Mouse (Mus musculus) retina, embryonic 14.5 days (tissue): ENCODE data around the gene Tsc1.

ENCODE experiments used
- DNase-seq: peaks from one replicate; pipeline ENCODE4 v3.0.0-alpha.2; 2015; ENCODE audit warnings: low spot score

The Tsc1 gene

DNA sequence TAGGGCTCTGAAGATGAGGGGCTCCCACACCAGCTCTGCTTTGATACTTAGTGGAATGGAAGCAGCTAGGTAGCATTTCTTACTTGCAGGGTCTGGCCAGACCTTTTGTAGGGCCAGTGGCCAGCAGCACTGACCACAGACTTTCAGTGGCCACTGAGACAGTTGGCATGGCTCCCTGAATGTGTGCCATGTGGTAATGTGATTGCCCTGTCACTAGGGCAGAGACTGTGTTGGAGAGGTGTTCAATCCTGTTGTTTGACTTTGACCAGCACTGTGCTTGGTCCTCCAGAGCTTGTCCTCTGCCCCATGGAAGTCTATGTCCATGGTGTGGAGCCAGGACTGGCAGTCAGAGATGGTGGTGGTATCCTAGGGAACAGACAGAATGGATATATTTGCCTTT, 9.5 kb downstream of the Tsc1 start:
- DNase-seq, result no peak

DNA sequence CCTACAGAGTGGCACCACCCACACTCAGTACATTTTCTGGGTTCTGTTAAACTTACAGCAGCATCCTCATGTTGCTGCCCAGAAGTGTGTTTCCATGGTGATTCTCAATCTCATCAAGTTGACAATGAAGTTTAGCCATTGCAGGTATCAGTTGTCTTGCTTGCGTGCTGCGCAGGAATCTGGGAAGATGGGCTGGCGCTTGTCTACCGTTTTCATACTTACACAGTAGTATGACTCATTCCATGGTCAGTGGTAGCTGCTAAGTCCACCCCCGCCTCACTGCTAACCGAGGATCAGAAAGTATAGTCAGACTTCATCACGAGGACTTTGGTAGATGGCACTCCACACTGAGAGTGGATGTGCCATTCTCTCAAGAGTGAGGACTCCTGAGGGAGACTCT, 12.3 kb downstream of the Tsc1 start:
- no peak for DNase-seq

DNA sequence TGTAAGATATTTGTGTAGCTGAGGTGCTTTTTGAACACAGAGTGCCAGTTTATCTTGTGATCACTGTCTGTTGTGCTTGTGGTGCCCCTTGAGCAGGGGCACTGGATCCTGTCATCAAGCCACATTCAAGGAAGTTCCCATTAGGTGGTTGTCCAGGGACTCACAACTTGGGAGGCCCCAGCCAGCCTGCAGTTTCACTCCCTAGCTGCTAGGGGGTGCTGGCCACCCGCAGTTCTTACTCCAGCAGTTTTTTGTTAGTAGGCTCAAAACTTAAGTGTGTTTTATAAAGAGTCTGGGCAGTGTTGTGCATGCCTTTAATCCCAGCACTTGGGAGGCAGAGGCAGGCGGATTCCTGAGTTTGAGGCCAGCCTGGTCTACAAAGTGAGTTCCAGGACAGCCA, 13.3 kb downstream of the Tsc1 start:
- peak; percentile 51 for DNase-seq

DNA sequence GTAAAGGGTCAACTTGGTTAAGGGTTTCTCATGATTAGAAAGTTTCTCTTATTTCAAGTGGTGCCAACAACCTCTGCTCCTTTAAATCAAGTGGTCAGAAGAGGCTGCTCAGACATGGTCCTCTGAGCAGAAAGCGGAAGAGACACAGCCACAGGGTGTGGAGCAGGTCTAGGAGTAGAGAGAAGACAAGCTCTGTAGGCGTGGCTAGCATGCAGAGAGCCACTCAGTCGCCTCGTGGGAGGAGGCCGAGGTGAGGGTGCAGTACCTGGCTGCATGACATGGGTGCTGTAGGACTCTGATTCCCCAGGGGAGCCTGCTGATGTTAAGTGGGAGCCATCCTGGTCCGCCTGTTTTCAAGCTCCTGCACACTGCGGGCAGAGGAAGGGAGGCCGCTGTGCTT, 15.2 kb downstream of the Tsc1 start:
- DNase-seq, result no peak

DNA sequence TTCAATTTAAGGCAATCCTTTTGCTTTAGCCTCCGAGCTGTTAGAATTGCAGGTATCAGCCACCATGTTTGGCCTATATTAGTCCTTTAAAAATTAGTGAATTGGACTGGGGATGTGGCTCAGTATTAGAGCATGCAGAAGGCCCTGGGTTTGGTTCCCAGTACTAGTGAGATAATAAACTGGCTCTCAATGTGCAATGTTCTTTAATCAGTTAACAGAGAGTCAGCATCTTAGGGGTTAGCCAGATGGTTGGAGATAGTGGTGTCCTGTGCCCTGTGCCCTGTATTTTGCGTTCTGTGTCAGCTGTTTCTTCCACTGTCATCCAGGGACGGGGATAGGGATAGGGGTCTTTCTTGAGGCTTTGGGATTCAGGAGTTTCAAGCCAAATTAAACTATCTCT, 21.9 kb downstream of the Tsc1 start:
- no peak for DNase-seq

DNA sequence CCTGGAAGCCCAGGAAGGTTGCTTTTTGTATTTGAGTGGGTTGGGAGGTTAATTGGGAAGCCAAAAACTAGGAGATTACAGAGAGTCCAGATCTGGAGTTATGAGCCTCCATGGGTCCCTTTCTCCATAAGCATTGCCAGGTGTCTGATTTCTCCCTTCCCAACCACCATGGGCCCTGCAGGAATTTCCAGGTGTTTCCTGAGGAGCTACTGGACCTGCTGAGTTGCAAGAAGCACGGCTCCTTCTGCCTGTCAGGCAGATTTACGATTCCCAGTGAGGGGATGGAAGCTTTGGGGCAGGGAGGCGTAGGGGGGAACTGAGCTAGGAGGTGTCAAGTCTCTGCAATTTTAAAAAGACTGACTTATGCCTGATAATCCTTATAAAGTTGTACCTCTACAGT, 24.8 kb downstream of the Tsc1 start:
- DNase-seq, result no peak

DNA sequence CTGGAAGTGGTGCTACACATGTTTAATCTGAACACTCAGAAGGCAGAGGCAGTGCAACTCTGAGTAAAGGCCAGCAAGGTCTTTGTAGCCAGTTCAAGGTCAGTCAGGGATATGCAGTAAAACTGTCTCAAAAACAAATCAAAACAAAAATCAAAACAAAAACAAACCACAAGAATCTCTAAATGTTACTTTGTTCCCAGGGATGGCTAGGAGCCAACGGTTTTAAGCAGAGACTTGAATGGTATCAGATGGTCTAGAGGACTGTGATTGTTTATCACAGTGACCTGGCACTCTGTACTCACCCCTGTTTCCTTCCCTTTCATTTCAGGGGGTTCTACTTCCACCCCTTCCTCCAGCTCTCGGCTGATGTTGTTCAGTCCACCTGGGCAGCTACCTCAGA, 30.4 kb downstream of the Tsc1 start:
- DNase-seq, result no peak

DNA sequence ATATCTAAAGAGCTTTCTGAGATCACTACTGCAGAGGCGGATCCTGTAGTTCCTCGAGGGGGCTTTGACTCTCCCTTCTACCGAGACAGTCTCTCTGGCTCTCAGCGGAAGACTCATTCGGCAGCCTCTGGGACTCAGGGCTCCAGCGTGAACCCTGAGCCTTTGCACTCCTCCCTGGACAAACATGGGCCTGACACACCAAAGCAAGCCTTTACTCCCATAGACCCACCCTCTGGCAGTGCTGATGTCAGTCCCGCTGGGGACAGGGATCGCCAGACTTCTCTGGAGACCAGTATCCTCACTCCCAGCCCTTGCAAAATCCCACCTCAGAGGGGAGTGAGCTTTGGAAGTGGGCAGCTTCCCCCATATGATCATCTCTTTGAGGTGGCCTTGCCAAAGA, 35.0 kb downstream of the Tsc1 start:
- DNase-seq, result no peak

DNA sequence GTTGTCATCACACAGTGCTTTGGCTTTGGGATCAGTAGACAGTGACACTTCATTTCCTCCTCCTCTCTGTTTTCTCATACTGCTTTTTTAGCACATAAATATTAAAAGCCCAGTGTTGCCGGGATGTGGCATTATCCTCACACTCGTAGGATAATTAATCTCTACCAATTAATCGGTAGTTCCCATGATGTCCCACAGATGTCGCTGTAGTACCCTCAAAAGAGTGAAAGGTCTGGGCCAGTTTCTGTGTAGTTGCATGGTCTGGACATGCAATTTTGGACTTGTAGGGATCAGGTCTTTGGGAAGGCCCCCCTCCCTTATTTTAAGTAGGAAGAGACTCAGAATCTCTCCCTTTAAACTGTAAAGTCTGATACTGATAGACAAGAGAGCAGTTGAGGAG, 39.7 kb downstream of the Tsc1 start:
- DNase-seq, result peak; percentile 75

DNA sequence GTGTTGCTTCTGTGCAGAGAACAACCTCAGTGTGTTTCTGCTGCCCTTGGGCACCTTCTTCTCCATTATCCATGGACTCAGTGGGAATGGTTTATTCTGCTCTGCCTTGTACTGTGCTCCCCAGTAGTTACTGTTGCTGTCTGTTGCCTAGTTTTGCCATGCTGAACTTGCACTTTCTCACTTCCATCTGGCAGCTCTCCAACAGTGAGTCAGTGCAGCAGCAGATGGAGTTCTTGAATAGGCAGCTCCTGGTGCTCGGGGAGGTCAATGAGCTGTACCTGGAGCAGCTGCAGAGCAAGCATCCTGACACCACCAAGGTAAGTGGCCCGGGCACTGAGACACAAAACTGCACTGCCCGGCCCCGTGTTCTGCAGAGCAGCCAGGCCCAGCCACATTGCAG, 40.7 kb downstream of the Tsc1 start:
- DNase-seq, result no peak

DNA sequence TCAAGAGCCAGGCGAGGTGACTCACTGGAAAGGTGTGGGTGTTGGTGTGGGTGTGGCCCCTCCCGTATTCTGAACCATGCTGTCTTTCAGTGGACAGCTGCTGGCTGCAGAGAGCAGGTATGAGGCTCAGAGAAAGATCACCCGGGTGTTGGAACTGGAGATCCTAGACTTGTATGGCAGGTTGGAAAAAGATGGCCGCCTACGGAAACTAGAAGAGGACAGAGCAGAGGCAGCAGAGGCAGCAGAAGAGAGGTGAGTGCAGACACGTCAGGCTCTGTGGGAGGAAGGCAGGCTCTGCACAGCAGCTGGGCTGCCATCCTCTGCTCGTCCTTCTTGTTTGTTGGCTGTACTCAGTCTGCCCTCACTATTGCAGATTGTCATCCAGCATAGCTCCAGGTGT, 44.9 kb downstream of the Tsc1 start:
- DNase-seq, result no peak

DNA sequence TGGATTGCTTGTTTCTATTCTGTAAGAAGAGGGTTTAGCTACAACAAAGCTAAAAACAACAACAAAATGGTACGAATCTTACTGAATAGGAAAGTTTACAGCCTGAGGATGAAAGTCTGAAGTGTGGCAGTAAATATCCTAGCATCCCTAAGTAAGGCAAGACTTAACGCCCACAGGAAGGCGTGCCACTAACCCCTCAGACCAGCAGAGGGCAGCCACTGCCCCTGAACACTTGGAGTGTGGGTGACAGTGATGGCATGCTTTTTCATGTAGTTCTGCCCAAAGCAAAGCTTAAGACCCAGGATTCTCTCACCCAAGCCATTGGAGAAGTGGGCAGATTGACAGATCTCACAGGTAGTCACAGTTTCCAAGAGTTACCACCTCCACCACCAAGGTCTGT, 47.4 kb downstream of the Tsc1 start:
- DNase-seq, result peak; percentile 76

DNA sequence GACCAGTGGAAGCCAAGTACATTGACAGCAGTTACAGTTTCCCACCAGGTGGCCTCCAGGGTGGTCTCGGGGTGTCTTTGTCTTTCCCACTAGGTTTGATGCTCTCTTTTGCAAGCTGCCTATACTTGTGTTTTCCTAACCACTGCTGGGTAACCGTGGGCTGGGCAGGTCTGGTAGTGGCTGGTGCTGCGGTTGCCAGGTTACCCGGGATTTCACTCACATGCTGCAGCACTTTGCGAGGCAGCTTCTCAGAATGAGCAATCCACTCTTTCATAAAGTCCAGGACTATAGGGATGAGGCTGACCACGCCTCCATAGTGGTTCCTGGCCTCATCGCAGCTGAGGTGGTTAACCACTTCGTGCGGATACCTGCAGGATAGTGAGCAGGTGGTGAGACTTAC, 51.7 kb downstream of the Tsc1 start:
- DNase-seq, result no peak

DNA sequence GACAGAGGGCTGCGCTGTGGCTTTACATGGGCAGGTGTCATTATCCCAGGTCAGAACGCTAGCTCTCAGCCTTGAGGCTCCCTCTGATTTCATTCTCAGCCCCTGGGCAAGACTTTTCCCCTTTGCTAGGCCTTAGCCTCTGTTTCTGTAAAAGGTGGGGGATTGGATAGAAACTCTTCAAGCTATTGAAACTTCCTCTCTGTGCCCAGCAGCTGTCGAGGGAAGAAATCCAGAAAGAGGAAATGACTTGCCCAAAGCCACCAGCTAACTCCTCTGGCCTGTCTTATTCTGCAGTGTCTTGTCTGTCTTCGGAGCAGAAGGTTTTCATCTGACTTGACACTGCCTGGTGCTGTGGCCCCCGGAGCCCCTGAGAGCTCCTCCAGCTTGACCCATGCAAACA, 57.5 kb downstream of the Tsc1 start:
- DNase-seq, result no peak

DNA sequence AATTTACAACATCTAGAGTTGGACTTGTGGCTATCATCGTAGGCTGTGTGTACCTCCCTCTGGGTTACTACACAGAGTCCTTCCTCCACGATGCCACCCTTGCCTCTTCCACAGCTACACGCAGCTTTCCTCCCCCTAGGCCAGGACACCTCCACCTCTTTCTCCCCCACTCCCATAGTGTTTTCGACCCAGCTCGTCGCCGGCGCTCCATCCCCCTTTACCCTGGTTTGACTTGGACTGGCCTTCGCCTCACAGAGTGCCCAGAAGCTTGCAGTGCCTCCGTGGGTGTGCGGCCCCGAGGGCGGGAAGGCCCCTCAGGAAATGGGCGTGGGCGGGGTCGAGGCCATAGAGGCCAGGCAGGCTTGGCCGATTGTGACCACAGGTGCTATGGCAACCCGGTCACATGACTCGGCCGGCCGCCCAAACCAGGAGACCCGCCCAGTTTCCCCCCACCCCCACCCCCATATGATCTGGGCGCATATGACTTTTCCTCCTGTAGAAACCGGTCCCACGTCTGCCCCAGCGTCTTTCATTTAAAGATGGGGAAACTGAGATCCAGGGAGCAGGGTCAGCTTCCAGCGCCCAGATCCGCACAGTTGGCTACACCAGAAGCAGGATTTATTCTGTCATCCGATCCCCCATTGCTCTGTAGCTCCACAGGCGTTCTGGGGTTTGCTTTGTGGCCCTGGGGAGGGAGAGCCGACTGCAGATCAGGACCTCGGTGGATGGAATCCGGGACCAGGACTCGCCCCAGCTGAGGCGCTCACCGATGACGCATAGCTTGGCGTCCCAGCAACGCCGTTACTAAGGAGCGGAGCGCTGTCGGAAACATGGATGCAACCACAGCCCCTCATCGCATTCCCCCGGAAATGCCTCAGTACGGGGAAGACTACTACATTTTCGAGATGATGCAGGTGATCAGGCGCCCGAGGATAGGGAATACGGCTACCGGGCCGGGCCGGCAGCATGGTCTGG, 58.6 kb downstream of the Tsc1 start, which contains the start of the genes Spaca9 and Ak8:
Gene Spaca9 (minus strand): TSS at position 367 of the 975 bp plus-strand sequence.
Gene Ak8 (plus strand): TSS at position 804 of the 975 bp plus-strand sequence.
- peak; percentile 85 for DNase-seq

DNA sequence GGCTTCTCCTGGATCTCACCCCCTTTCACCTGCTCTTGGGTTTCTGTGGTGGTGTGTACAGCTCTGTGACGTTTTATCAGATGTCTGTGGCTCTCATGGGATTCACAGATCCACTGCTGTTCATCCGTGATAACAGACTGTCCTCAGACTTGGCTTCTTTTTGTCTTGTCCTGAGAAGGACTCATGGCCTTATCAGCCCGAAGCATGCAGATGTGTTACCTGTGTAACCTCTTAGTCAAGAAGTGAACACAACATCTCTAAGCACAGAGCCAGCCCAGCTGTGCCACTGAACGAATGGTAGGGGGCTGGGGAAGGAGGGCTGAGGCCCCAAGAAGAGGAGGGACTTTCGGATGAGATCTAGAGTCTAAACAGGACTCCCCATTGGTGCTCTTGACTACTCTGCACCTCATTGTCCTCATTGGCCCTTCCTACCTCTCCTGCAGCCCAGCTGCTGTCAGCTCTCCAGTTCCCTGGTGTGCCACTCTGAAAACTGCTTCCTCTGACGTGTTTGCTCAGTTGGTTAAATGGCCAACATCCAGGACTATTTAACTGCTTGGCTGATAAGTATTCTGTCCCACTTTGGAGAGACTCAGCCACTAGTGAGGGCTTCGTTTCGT, 60.7 kb downstream of the Tsc1 start:
- no peak for DNase-seq

DNA sequence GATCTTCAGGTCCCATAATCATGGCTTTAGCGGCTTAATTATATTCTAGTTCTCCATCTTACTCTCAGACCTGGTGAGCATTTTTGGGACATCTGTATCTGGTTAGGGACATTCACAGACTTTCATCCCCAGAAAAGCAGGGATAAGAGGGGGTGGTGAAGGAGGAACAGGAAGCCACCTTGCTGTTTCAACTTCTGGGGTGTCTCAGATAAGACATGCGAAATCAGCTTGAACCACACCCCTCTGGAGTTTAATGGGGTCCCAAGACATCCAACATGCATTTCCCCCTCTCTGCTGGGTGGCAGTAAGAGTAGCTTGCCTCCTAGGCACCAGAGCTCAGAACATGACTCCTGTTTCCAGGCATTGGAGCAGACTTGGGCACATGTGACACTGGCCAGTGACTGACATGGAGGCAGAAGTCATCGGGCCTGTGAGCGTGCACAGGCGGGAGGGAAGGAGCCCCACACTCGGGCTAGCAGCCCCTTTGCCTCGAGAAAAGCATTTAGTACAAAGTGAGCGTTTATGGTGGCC, 65.1 kb downstream of the Tsc1 start:
- DNase-seq, result no peak

DNA sequence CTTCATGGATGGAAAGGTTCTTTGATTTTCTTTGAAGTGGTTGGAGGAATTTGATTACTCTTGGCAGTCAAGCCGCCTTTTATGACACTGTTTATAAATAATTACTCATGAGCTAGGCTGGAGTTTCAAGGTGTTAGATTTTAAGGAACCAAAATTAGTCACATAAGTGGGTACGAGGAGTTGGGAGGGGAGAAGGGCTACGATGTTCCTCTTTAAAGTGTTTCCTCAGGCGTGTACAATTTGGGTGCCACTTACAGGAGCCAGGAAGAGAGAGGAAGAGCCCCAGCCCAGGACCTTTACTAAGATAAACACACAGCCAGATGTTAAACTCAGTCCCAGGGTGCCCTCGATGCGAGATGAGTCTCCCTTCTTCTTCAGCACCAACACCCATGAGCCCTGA, 65.8 kb downstream of the Tsc1 start:
- no peak for DNase-seq

DNA sequence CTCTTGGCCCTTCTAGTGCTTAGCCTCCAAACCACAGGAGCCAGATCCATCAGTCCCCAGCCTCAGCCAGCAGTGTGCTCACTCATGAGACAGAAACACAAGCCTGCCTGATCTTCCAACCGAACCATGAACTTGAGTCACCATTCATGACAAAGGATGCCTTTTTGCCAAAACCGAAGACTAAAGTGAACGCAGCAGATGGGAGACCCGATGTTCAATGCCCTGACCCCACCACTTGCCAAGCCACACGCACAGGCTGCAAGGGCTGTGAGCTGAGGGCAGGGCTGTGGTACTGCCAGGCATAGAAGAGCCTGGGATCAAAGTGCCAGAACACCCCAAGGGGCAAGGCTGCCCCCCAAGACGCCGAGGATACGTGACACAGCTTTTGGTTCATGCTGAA, 72.0 kb downstream of the Tsc1 start:
- DNase-seq, result no peak

DNA sequence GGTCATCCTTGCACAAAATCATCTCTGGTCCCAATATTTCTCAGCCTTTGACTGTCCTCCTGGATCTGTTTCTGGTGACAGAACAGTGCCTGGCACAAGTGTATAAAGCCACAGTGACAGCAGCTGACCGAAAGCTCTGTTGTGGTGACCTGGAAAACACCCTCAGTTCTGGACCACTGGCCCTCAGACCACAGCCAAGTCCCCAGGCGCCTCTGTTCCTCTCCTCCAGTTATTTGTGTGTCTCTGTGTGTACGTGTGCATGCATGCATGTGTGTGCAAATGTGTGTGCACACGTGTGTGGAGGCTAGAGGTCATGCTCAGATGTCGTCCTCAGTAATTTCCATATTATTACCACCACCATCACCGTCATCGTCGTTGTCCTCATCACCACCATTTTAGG, 81.4 kb downstream of the Tsc1 start:
- DNase-seq, result no peak

DNA sequence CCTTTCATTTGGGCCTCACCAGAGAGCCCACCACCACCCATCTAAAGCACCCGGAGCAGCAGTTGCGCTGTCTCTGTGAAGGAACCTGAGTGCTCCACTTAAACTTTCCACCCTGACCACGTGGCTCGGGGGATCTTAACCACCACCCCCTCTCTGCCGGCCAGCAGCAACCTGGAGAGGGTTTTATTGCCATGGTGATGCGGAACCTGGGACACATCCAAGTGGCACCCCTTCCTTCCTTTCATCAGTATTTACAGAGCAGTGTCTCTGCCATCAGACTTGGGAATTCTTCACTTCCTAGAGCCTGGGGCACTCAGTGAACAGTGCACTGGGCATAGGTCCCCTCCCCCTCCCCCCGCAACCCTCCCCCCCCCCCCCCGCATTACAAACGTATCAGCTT, 82.9 kb downstream of the Tsc1 start:
- no peak for DNase-seq

DNA sequence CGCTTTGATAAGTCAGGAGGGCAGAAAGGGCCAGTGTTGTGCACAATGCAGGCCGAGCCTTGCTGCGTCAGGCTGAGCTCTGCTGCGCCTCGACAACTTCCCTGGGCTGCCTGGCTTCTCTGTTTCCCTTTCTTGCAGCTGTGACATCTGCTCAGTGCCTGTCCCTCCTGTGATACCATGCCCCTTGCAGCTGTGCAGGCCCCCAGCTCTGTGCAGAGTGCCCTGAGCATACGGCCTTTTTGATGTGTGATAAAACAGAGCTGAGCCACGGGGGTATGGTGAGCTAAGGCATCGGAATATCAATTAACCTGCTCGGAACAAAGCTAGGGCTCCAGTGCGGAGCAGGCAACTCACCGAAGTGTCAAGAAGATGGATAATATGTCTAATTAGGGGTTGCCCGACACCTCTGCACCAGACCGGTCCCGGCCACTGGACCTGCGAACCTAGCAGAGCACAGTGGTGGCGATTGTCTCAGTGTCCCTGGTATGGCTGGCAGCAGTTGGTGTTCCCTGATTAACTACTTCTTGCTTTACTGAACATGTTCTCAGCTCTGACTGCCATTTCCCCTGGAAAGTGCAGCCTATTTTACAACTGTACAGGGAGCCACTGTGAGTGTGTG, 86.9 kb downstream of the Tsc1 start:
- DNase-seq, result no peak

DNA sequence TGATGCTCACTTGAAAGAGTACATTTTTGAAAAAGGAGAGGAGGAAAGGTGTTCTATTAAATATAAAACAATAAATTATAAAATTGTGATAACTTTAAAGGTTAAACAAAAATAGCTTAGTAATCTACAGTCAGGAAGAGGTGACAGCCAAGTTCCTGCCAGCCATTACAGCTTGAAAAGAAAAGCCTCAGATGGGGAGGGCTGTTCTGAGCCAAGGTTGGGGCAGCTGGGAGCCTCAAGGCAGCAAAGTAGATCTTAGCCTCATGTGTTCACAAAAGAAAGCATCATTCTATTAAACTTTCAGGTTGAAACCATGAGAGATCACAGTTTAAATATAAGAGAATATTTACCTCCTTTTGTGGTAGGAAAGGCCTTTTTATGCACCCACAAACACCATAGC, 89.6 kb downstream of the Tsc1 start:
- DNase-seq, result no peak
